Mouse (Mus musculus): ENCODE data around the gene Tbca.

DNA sequence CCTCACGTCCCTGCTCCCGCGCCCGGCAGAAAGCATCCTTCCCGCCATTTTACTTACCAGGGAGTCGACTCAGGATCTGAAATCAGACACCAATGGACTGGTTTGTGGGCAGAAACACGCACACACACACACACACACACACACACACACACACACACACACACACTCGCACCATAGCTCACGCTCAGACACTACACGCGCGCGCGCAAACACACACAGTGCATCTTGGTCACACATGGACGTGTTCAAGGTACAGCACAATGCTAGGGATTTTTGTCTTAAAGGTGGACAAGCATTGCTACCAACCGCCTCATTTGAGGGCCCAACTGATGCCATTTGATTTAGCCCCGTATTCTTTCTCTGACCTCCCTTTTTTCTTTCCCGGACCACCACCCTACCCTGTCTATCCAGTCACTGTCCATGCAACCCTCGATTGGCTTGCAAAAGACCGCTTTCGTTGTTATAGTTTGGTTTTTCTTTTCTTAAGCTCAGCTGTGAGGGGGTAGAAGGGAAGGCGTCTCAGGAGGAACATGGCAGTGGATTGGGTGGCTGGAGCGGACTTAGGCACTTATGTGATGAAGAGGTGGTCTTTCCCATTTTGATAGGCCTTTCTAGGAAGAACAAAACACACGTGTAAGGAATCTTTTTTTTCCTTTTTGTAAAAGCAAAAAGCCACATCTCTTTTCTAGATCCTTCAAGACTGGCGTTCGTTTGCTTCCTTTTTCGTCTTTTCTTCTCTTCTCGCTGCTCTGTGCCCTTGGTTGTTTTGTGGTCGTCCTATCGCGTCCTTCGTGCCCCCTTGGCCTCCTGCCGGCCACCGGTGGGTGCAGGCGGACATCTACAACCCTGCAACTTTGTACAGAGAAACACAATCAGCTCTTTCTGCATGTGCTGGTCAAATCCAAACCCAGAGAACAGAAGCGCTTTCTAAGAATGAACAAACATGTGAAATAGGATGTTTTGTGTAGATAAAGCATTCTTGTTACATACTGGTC, 95.6 kb downstream of the Tbca start:
- no peak for TF ChIP-seq CHD2 (IDR thresholded peaks at IDR 0.05; ENCODE audit: low read depth, low read length)
- no peak for TF ChIP-seq HCFC1 (IDR thresholded peaks at IDR 0.05; ENCODE audit: borderline replicate concordance, insufficient read depth, low read length)
- TF ChIP-seq ZNF384 (IDR thresholded peaks at IDR 0.05; ENCODE audit: low read depth, low read length) = no peak
- TF ChIP-seq MAFK (IDR thresholded peaks at IDR 0.05; ENCODE audit: insufficient read depth, low read depth, low read length) = no peak
- no peak for TF ChIP-seq ZC3H11A (IDR thresholded peaks at IDR 0.05; ENCODE audit: borderline replicate concordance, low read depth, low read length)

All from ES-E14 (cell line).